ENCODE assay signal across 8 mouse cellular contexts in genomic region chr19:3684957-3685580, GRCm38 (mm10). TPM values are rescaled to one million over a fixed set of nuclear protein-coding genes. Genes with fewer than 3 reads are reported as not detected.
DNase-seq lines count a peak whose midpoint lies in the region; ATAC-seq and TF ChIP-seq lines count a peak whose summit lies in the region.

No protein-coding gene starts in this region.

- 13% methylated on average over 11 of the region's 11 CpGs for WGBS in thymus, adult 2 months
- 15% methylated on average over 11 of the region's 11 CpGs for WGBS in liver, embryonic 12.5 days (ENCODE audit: insufficient replicate concordance)

- no peak overlapping the region for H3K27ac ChIP-seq in thymus, adult 2 months (ENCODE audit: control insufficient read depth, insufficient read depth, low read length)
- peak overlapping the region; percentile 75 for H3K27ac ChIP-seq in liver, embryonic 12.5 days

- peak overlapping the region; percentile 94 for H3K4me2 ChIP-seq in liver, embryonic 12.5 days

- DNase-seq in thymus, adult 2 months: no peak
- DNase-seq in thymus, adult 18-20 months: no peak
- peak; percentile 53 for DNase-seq in forelimb bud, embryonic 11.5 days (ENCODE audit: low read depth, low spot score)
- peak; percentile 53 for DNase-seq in retina, postnatal 1 day
- no peak for DNase-seq in right cerebral cortex, adult 18-20 months
- DNase-seq in layer of hippocampus, adult 11-12 months (ENCODE audit: low spot score): no peak

- H3K4me1 ChIP-seq in thymus, adult 2 months (replicated peaks; ENCODE audit: control insufficient read depth, insufficient read depth, low read length): peaks cover 31% of the 10 kb centered on the region
- H3K4me1 ChIP-seq in liver, embryonic 12.5 days: peaks cover 77% of the 10 kb centered on the region

- peak overlapping the region; percentile 79 for H3K9ac ChIP-seq in liver, embryonic 12.5 days

- no peak for TF ChIP-seq POLR2A in thymus, adult 2 months (IDR thresholded peaks at IDR 0.05; ENCODE audit: control insufficient read depth, extremely low read depth, insufficient read depth, low read length, poor library complexity)

- ATAC-seq in liver, embryonic 12.5 days: no peak
- ATAC-seq in megakaryocyte-erythroid progenitor cell, adult 5-6 weeks (replicated peaks; ENCODE audit: low FRiP score, low TSS enrichment, poor library complexity, severe bottlenecking): no peak

- no peaks in the 10 kb centered on the region for H3K36me3 ChIP-seq in thymus, adult 2 months (ENCODE audit: control insufficient read depth, insufficient read depth, low read length)
- no peaks in the 10 kb centered on the region for H3K36me3 ChIP-seq in liver, embryonic 12.5 days

- H3K27me3 ChIP-seq in thymus, adult 2 months (ENCODE audit: control insufficient read depth, insufficient read depth, low read length): no peaks in the 10 kb centered on the region
- H3K27me3 ChIP-seq in liver, embryonic 12.5 days (replicated peaks): peaks cover 33% of the 10 kb centered on the region

- no peak for TF ChIP-seq CTCF in thymus, adult 2 months (IDR thresholded peaks at IDR 0.05; ENCODE audit: borderline replicate concordance, control insufficient read depth, extremely low read depth, insufficient read depth, low read length, poor library complexity)

- no peaks in the 10 kb centered on the region for H3K9me3 ChIP-seq in liver, embryonic 12.5 days (replicated peaks)

- peak overlapping the region; percentile 95 for H3K4me3 ChIP-seq in thymus, adult 2 months (ENCODE audit: control insufficient read depth, insufficient read depth, low read length)
- H3K4me3 ChIP-seq in liver, embryonic 12.5 days: peak overlapping the region; percentile 73

RNA-seq across cellular contexts. Expression of gene Lrp5, which starts 1.3 kb away (rescaled TPM):
- polyA plus RNA-seq in thymus, adult 2 months (2012; rRNA removed): 35.9 and 48.9 TPM in 2 replicates
- 2.7 TPM in 2 replicates for polyA plus RNA-seq in liver, embryonic 12.5 days (2016; fragmentation: Nextera tagmentation; extraction: Ambion mirVana)
- 7.9 and 10.2 TPM in 2 replicates for total RNA-seq in megakaryocyte-erythroid progenitor cell, adult 5-6 weeks (2014; fragmentation: Nextera tagmentation)
- 4.3 and 5.4 TPM in 2 replicates for total RNA-seq in megakaryocyte-erythroid progenitor cell, adult 5-6 weeks (2017)

RNA-seq across cellular contexts. Expression of gene 1810055G02Rik, which starts 23.0 kb away (rescaled TPM):
- 24.8 and 25.2 TPM in 2 replicates for polyA plus RNA-seq in thymus, adult 2 months (2012; rRNA removed)
- 16.4 and 16.5 TPM in 2 replicates for polyA plus RNA-seq in liver, embryonic 12.5 days (2016; fragmentation: Nextera tagmentation; extraction: Ambion mirVana)
- total RNA-seq in megakaryocyte-erythroid progenitor cell, adult 5-6 weeks (2014; fragmentation: Nextera tagmentation): 24.0 and 24.9 TPM in 2 replicates
- total RNA-seq in megakaryocyte-erythroid progenitor cell, adult 5-6 weeks (2017): 3.2 and 9.0 TPM in 2 replicates

Comparison
In these comparisons a context has a peak if more than half of its experiments do, and no peak if none do; other contexts are left out.
1. DNase-seq: peak in forelimb bud, embryonic 11.5 days (single experiment) and retina, postnatal 1 day (single experiment); none in thymus, adult 2 months (single experiment), thymus, adult 18-20 months (0 of 2), right cerebral cortex, adult 18-20 months (single experiment) and layer of hippocampus, adult 11-12 months (single experiment).